Mouse (Mus musculus) heart, postnatal 0 days (tissue): ENCODE data around the gene Ccdc86. TPM values are rescaled to one million over a fixed set of nuclear protein-coding genes. Genes with fewer than 3 reads are reported as not detected.

ENCODE experiments used
- ATAC-seq: fragments of 200-750 bp; cut with Nextera tagmentation; 2 replicates; pipeline ENCODE4 v1.8.0; 2017; ENCODE audit warnings: low read depth, moderate number of reproducible peaks, moderate library complexity; ENCODE audit not compliant: insufficient read depth
- DNase-seq: peaks from one replicate; pipeline ENCODE4 v3.0.0-alpha.2; 2016; ENCODE audit warnings: low spot score
- H3K27ac ChIP-seq: fragments of 300-500 bp; sonication (generic); 2 replicates; pipeline ENCODE4 v1.5.1; 2014; ENCODE audit warnings: low read depth, mild to moderate bottlenecking
- H3K27me3 ChIP-seq: fragments of 300-500 bp; sonication (generic); 2 replicates; pipeline ENCODE4 v1.6.1; 2014; ENCODE audit warnings: low read length, mixed read lengths; ENCODE audit not compliant: control insufficient read depth, insufficient read depth
- H3K36me3 ChIP-seq: fragments of 300-500 bp; sonication (generic); replicated peaks from 2 replicates; pipeline ENCODE4 v1.6.1; 2014; ENCODE audit warnings: low read length, mixed read lengths; ENCODE audit not compliant: control insufficient read depth, insufficient read depth
- H3K4me1 ChIP-seq: fragments of 300-500 bp; sonication (generic); 2 replicates; pipeline ENCODE4 v1.6.1; 2014; ENCODE audit warnings: antibody characterized with exemption; ENCODE audit not compliant: control insufficient read depth, insufficient read depth
- H3K4me2 ChIP-seq: fragments of 300-500 bp; sonication (generic); 2 replicates; pipeline ENCODE4 v1.6.1; 2014; ENCODE audit warnings: low read depth, mild to moderate bottlenecking, low read length, moderate library complexity
- H3K4me3 ChIP-seq: fragments of 300-500 bp; sonication (generic); 2 replicates; pipeline ENCODE4 v1.5.1; 2014; ENCODE audit warnings: low read depth, low read length
- H3K9ac ChIP-seq: fragments of 300-500 bp; sonication (generic); replicated peaks from 2 replicates; pipeline ENCODE4 v1.6.1; 2014; ENCODE audit warnings: low read depth, low read length, mixed read lengths
- H3K9me3 ChIP-seq: fragments of 300-500 bp; sonication (generic); replicated peaks from 2 replicates; pipeline ENCODE4 v1.6.1; 2016; ENCODE audit warnings: low read length; ENCODE audit not compliant: control insufficient read depth
- CTCF ChIP-seq: IDR thresholded peaks from 2 replicates; pipeline ENCODE4 v1.5.1; 2016; ENCODE audit warnings: antibody characterized with exemption, control low read depth, low read depth
- EP300 ChIP-seq: IDR thresholded peaks from 2 replicates; pipeline ENCODE4 v1.6.1; 2016; ENCODE audit warnings: antibody characterized with exemption, low read depth
- WGBS: fragments of 180-500 bp; shearing (Covaris S2); extraction: QIAGEN DNeasy Blood & Tissue Kit; methylation state at CpG from one replicate; pipeline ENCODE4 v1.1.7; 2014; 5-methylcytosine and 5-hydroxymethylcytosine counted together
- polyA plus RNA-seq: library from polyadenylated mRNA; unstranded; fragments of >200 nt; fragmentation: Nextera tagmentation; extraction: Ambion mirVana; gene quantifications from 2 replicates; pipeline ENCODE4 v1.2.1, GENCODE M21; 2015
- total RNA-seq: library from RNA; depleted of rRNA; stranded (reverse); fragments of >200 nt; gene quantifications from 2 replicates; pipeline ENCODE4 v1.2.3, GENCODE M21; 2014; ENCODE audit warnings: low replicate concordance

Ccdc86 gene
- total and polyA plus RNA-seq, 2 experiments from 2014 or later: 8.7 to 12.4 TPM

DNA sequence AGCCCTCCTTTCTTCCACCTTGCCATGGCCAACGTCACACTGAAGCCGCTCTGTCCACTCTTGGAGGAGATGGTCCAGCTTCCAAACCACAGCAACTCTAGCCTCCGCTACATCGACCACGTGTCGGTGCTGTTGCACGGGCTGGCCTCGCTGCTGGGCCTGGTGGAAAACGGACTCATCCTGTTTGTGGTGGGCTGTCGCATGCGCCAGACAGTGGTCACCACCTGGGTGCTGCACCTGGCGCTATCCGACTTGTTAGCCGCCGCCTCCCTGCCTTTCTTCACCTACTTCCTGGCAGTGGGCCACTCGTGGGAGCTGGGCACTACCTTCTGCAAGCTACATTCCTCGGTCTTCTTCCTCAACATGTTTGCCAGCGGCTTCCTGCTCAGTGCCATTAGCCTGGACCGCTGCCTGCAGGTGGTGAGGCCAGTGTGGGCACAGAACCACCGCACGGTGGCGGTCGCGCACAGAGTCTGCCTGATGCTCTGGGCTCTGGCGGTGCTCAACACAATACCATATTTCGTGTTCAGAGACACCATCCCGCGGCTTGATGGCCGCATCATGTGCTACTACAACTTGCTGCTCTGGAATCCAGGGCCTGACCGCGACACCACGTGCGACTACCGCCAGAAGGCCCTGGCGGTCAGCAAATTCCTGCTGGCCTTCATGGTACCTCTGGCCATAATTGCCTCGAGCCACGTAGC is 8.8 kb downstream of the Ccdc86 start:
- H3K4me1 ChIP-seq: peaks cover 11% of the 10 kb centered on the region
- peak overlapping the region; percentile 31 for H3K4me3 ChIP-seq
- DNase-seq: peak; percentile 51
- ATAC-seq: peak; percentile 76
- H3K9me3 ChIP-seq: no peaks in the 10 kb centered on the region
- H3K27me3 ChIP-seq: no peaks in the 10 kb centered on the region
- peak overlapping the region; percentile 57 for H3K4me2 ChIP-seq
- no peak overlapping the region for H3K27ac ChIP-seq
- no peak for TF ChIP-seq EP300
- peak; percentile 77 for TF ChIP-seq CTCF
- peaks cover 33% of the 10 kb centered on the region for H3K36me3 ChIP-seq
- H3K9ac ChIP-seq: peak overlapping the region; percentile 45
- WGBS: 21% methylated on average over 37 of the region's 37 CpGs

DNA sequence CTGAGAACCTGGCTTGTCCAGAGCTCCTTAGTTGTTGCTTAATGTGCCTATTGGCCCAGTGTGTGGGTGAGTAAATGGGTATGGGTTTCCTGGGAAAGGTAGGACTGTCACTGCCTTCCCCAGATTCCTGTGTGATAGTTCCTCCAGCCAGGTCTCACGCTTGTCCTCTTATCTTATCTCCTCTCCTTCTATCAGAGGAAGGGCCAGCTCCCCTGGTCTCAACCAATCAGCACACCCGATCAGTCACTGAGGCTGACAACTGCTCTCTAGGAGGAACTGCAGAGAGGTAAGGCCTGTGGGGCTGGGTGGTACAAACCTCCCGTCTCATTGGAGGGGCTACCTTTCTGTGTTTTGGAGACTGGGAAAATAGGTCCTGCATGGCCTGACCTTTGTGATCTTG is 10.3 kb downstream of the Ccdc86 start:
- peaks cover 19% of the 10 kb centered on the region for H3K36me3 ChIP-seq
- no peaks in the 10 kb centered on the region for H3K27me3 ChIP-seq
- DNase-seq: no peak
- H3K9ac ChIP-seq: no peak overlapping the region
- no peak for ATAC-seq
- 35% methylated on average over 3 of the region's 3 CpGs for WGBS
- no peaks in the 10 kb centered on the region for H3K9me3 ChIP-seq
- no peak overlapping the region for H3K4me3 ChIP-seq
- H3K4me2 ChIP-seq: no peak overlapping the region
- TF ChIP-seq EP300: no peak
- no peak for TF ChIP-seq CTCF
- peaks cover 11% of the 10 kb centered on the region for H3K4me1 ChIP-seq
- H3K27ac ChIP-seq: no peak overlapping the region

DNA sequence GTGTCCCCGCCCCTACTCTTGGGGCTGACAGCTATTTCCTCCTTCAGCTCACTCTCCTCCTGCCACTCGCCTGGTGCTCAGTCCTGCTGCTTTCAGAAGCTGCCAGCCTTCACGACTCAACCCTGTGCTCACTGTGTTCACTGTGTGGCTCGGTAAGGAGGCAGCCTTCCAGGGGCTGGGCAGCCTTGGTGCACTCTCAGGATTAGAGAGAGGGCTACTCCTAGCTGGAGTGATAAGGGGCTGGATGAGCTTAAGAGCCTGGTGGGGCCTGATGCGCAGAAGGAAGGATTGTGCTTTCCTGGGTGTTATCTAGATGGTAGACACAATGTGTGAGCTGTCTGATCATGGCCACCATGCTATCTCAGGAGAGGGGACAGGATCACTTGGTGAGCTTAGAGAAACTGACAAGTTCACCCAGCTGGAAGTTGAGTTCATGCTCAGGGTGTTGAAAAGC is 11.9 kb downstream of the Ccdc86 start, which contains the start of gene Ptgdr2:
Gene Ptgdr2 (plus strand): TSS at position 51 of the 454 bp plus-strand sequence.
- H3K9me3 ChIP-seq: no peaks in the 10 kb centered on the region
- peaks cover 4% of the 10 kb centered on the region for H3K36me3 ChIP-seq
- H3K4me1 ChIP-seq: peaks cover 11% of the 10 kb centered on the region
- H3K27ac ChIP-seq: no peak within 1 kb of the TSS
- DNase-seq (no peak), ATAC-seq (no peak)
- H3K4me3 ChIP-seq: no peak within 1 kb of the TSS
- TF ChIP-seq EP300 (no peak), CTCF (no peak)
- no peaks in the 10 kb centered on the region for H3K27me3 ChIP-seq
- H3K4me2 ChIP-seq: no peak within 1 kb of the TSS
- 10% methylated on average over 5 of the region's 5 CpGs for WGBS
- H3K9ac ChIP-seq: no peak within 1 kb of the TSS

DNA sequence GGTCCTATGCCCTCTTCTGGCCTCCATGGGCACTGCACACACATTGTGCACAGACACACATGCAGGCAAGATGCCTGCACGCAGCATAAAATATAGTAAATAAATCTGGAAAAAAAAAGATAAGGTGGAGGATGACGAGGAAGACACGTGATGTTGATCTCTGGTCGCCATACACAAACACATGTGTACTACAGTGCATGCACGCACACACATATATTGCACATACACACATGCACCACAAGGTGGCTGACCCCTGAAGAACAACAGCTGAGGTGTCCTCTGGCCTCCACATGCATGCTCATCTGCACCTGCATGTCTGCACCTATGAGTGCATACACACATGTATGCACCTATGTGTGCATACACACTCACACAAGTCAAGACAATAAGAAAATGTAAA is 13.0 kb downstream of the Ccdc86 start:
- Histone ChIP-seq H3K9me3 (no peaks in the 10 kb centered on the region), H3K4me1 (peaks cover 10% of the 10 kb centered on the region), H3K9ac (no peak overlapping the region), H3K36me3 (no peaks in the 10 kb centered on the region), H3K4me2 (no peak overlapping the region), H3K4me3 (no peak overlapping the region), H3K27me3 (no peaks in the 10 kb centered on the region), H3K27ac (no peak overlapping the region)
- WGBS: 85% methylated on average over 5 of the region's 5 CpGs
- TF ChIP-seq CTCF: no peak
- no peak for ATAC-seq
- DNase-seq: no peak

DNA sequence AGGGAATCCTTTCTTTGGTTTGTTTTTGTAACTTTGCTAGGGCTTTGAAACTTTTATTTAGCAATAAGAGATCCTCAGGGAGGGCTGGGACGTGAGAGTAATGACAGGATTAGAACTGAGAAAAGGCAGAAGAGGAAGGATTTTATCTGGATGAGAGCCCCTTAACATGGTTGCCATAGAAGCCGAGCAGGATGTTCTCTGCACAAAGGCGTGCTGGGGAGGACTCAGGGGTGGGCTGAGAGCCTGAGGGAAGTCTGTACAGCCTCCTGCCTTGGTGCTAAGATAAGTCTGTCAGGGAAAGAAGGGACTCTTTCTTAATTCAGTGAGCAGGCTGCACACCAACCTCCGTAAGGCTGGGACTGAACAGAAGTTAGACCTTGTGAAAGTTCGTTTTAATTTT is 14.0 kb downstream of the Ccdc86 start:
- H3K4me3 ChIP-seq: no peak overlapping the region
- peak; percentile 41; the same call in 1 of the 2 replicates for ATAC-seq
- no peak overlapping the region for H3K4me2 ChIP-seq
- no peaks in the 10 kb centered on the region for H3K27me3 ChIP-seq
- H3K4me1 ChIP-seq: no peaks in the 10 kb centered on the region
- no peaks in the 10 kb centered on the region for H3K36me3 ChIP-seq
- TF ChIP-seq EP300 (no peak), CTCF (no peak)
- H3K9ac ChIP-seq: no peak overlapping the region
- no peaks in the 10 kb centered on the region for H3K9me3 ChIP-seq
- 23% methylated on average over 5 of the region's 5 CpGs for WGBS
- DNase-seq: no peak
- no peak overlapping the region; the same call in 1 of the 2 replicates for H3K27ac ChIP-seq

DNA sequence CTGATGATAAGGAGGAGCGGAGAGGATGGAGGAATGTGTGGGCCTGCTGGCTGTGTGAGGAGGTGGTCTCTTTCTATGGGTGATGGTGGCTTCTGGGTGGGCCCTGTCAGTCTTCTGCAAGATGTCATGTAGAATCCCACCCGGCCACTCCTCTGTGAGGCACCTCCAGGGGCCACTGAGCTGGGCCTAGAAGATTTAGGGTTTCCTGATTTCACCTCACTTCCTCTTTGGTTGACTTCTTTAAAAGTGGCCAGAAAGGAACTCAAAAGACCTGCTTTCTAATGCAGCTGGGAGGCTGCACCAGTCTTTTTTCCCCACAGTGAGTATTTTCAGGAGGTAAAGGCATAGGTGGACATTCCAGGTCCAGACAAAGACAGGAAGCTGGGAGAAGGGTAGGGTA is 18.4 kb downstream of the Ccdc86 start:
- no peak overlapping the region for H3K4me3 ChIP-seq
- no peak overlapping the region for H3K27ac ChIP-seq
- no peak for TF ChIP-seq EP300
- TF ChIP-seq CTCF: no peak
- no peaks in the 10 kb centered on the region for H3K27me3 ChIP-seq
- ATAC-seq (no peak), DNase-seq (no peak)
- no peaks in the 10 kb centered on the region for H3K36me3 ChIP-seq
- no peaks in the 10 kb centered on the region for H3K4me1 ChIP-seq
- H3K9me3 ChIP-seq: no peaks in the 10 kb centered on the region
- no peak overlapping the region for H3K4me2 ChIP-seq
- WGBS: 67% methylated on average over 2 of the region's 2 CpGs
- no peak overlapping the region for H3K9ac ChIP-seq
